In genomic region chr2:62878763-62879162, GRCm38 (mm10) we compare ENCODE assay signal across 19 mouse cellular contexts.
A peak's percentile ranks its signal among the peaks of the same experiment; 100 is the strongest.
DNase-seq lines count a peak whose midpoint lies in the region; ATAC-seq and TF ChIP-seq lines count a peak whose summit lies in the region.
"Had no signal": no experiment of that assay in that cellular context is flagged by ENCODE, and none has a peak within 500 bp of the region (broad histone marks: within the 10 kb centered on the region; RNA-seq: fewer than 3 reads in every experiment).

No protein-coding gene starts in this region.

- H3K36me3 ChIP-seq in hindbrain, embryonic 16.5 days (ENCODE audit: control insufficient read depth, insufficient read depth, low read length), result no peaks in the 10 kb centered on the region
- H3K36me3 ChIP-seq in hindbrain, embryonic 12.5 days, result no peaks in the 10 kb centered on the region
- H3K36me3 ChIP-seq in forebrain, embryonic 16.5 days (ENCODE audit: control insufficient read depth, insufficient read depth), result no peaks in the 10 kb centered on the region
- H3K36me3 ChIP-seq: embryonic facial prominence, embryonic 12.5 days; heart, embryonic 13.5 days; hindbrain, embryonic 15.5 days had no signal

- no peaks in the 10 kb centered on the region for H3K27me3 ChIP-seq in hindbrain, embryonic 16.5 days (replicated peaks; ENCODE audit: control insufficient read depth, insufficient read depth, low read length)
- no peaks in the 10 kb centered on the region for H3K27me3 ChIP-seq in hindbrain, embryonic 12.5 days
- H3K27me3 ChIP-seq in forebrain, embryonic 16.5 days (replicated peaks; ENCODE audit: control insufficient read depth, insufficient read depth, low read length), result no peaks in the 10 kb centered on the region
- H3K27me3 ChIP-seq: embryonic facial prominence, embryonic 12.5 days; heart, embryonic 13.5 days; hindbrain, embryonic 15.5 days had no signal

- H3K9ac ChIP-seq in hindbrain, embryonic 16.5 days (ENCODE audit: low read depth, low read length), result no peak overlapping the region
- no peak overlapping the region for H3K9ac ChIP-seq in hindbrain, embryonic 12.5 days
- no peak overlapping the region for H3K9ac ChIP-seq in forebrain, embryonic 16.5 days (replicated peaks; ENCODE audit: low read depth, low read length)
- H3K9ac ChIP-seq: embryonic facial prominence, embryonic 12.5 days; heart, embryonic 13.5 days; hindbrain, embryonic 15.5 days had no signal

- no peak for TF ChIP-seq POLR2A in brain, embryonic 14.5 days (IDR thresholded peaks at IDR 0.05; ENCODE audit: borderline replicate concordance, extremely low read depth, insufficient read depth, insufficient read length, poor library complexity, severe bottlenecking)

- H3K4me1 ChIP-seq in hindbrain, embryonic 16.5 days (ENCODE audit: control insufficient read depth, insufficient read depth, low read depth, low read length), result no peaks in the 10 kb centered on the region
- no peaks in the 10 kb centered on the region for H3K4me1 ChIP-seq in hindbrain, embryonic 12.5 days
- H3K4me1 ChIP-seq in forebrain, embryonic 16.5 days (replicated peaks; ENCODE audit: control insufficient read depth, insufficient read depth, low read length), result no peaks in the 10 kb centered on the region
- H3K4me1 ChIP-seq: embryonic facial prominence, embryonic 12.5 days; heart, embryonic 13.5 days had no signal

- no peak for TF ChIP-seq CTCF in brain, embryonic 14.5 days (IDR thresholded peaks at IDR 0.05; ENCODE audit: borderline replicate concordance, extremely low read depth, insufficient read depth, insufficient read length)

- DNase-seq in brain, adult 2 months (ENCODE audit: low read depth, low spot score), result peak; percentile 57
- DNase-seq in brain, embryonic 14.5 days (ENCODE audit: low read depth), result peak; percentile 64
- no peak for DNase-seq in c-Kit-positive CD71-positive TER-119-positive erythroid progenitor cells, embryonic 14.5 days (ENCODE audit: low spot score)
- DNase-seq in adrenal gland, postnatal 4 days (ENCODE audit: low spot score in 2 of 2), result no peak
- DNase-seq: adrenal gland, adult 8-10 months; adrenal gland, postnatal 36 days; cerebellum, adult 11 months; cerebellum, adult 8-10 months; cerebellum, postnatal 14 days; gastrocnemius, postnatal 36 days; heart, adult 11 months; heart, postnatal 36 days; kidney, adult 11 months had no signal

- peak; percentile 76; the same call in 1 of the 2 replicates for ATAC-seq in hindbrain, embryonic 16.5 days
- no peak for ATAC-seq in hindbrain, embryonic 12.5 days (ENCODE audit: low FRiP score)
- ATAC-seq in forebrain, embryonic 16.5 days, result peak; percentile 67; the same call in 1 of the 2 replicates

- WGBS in hindbrain, embryonic 16.5 days, result 51% methylated on average over 4 of the region's 4 CpGs
- 78% methylated on average over 4 of the region's 4 CpGs for WGBS in hindbrain, embryonic 12.5 days
- WGBS in forebrain, embryonic 16.5 days, result 29% methylated on average over 4 of the region's 4 CpGs

- no peak overlapping the region for H3K4me2 ChIP-seq in hindbrain, embryonic 16.5 days (ENCODE audit: low read length)
- H3K4me2 ChIP-seq in hindbrain, embryonic 12.5 days (replicated peaks), result no peak overlapping the region
- H3K4me2 ChIP-seq in forebrain, embryonic 16.5 days (ENCODE audit: low read length), result no peak overlapping the region
- H3K4me2 ChIP-seq: embryonic facial prominence, embryonic 12.5 days; heart, embryonic 13.5 days; hindbrain, embryonic 15.5 days had no signal

- H3K4me3 ChIP-seq in hindbrain, embryonic 16.5 days (ENCODE audit: low read length), result no peak overlapping the region
- H3K4me3 ChIP-seq in hindbrain, embryonic 12.5 days, result no peak overlapping the region
- no peak overlapping the region for H3K4me3 ChIP-seq in forebrain, embryonic 16.5 days (replicated peaks; ENCODE audit: low read length)
- H3K4me3 ChIP-seq: embryonic facial prominence, embryonic 12.5 days; heart, embryonic 13.5 days; hindbrain, embryonic 15.5 days had no signal

- no peak overlapping the region for H3K27ac ChIP-seq in hindbrain, embryonic 16.5 days (ENCODE audit: low read depth, low read length)
- no peak overlapping the region for H3K27ac ChIP-seq in hindbrain, embryonic 12.5 days
- H3K27ac ChIP-seq in forebrain, embryonic 16.5 days (ENCODE audit: low read length), result no peak overlapping the region
- H3K27ac ChIP-seq: embryonic facial prominence, embryonic 12.5 days; heart, embryonic 13.5 days had no signal

- no peaks in the 10 kb centered on the region for H3K9me3 ChIP-seq in hindbrain, embryonic 16.5 days (ENCODE audit: control insufficient read depth, low read length)
- no peaks in the 10 kb centered on the region for H3K9me3 ChIP-seq in hindbrain, embryonic 12.5 days (replicated peaks)
- H3K9me3 ChIP-seq in forebrain, embryonic 16.5 days (ENCODE audit: control insufficient read depth, low read length), result no peaks in the 10 kb centered on the region
- H3K9me3 ChIP-seq: embryonic facial prominence, embryonic 12.5 days; heart, embryonic 13.5 days; hindbrain, embryonic 15.5 days had no signal

Comparison
In these comparisons a context has a peak if more than half of its experiments do, and no peak if none do; other contexts are left out.
1. DNase-seq: peak in brain, adult 2 months (single experiment) and brain, embryonic 14.5 days (single experiment); none in c-Kit-positive CD71-positive TER-119-positive erythroid progenitor cells, embryonic 14.5 days (single experiment) and adrenal gland, postnatal 4 days (0 of 2).